Mouse (Mus musculus): Measurements from ENCODE around the gene Cypt15. TPM values are rescaled to one million over a fixed set of nuclear protein-coding genes. Genes with fewer than 3 reads are reported as not detected.

Cypt15 gene
- not detected for polyA plus RNA-seq (2017; shearing (Covaris generic))

GRCm38 (mm10) chrX:39345967-39346366 lies at the start of gene Cypt15:
Gene Cypt15, plus strand, starts transcription at chrX:39346267.

